Mouse (Mus musculus): ENCODE measurements around the gene Mcm9.

- TF ChIP-seq CTCF (IDR thresholded peaks at IDR 0.05; ENCODE audit: low read depth) (no peak), EP300 (optimal IDR thresholded peaks at IDR 0.05) (no peak)
Observed at GRCm38 (mm10) chr10:53615850-53616616, 14.2 kb downstream of the Mcm9 start.

All from stomach, postnatal 0 days (tissue).